Mouse (Mus musculus) midbrain, postnatal 0 days (tissue): ENCODE results near the gene Bbs10. TPM values are rescaled to one million over a fixed set of nuclear protein-coding genes. Genes with fewer than 3 reads are reported as not detected.
A peak's percentile ranks its signal among the peaks of the same experiment; 100 is the strongest.

Source experiments
- ATAC-seq: fragments of 200-750 bp; cut with Nextera tagmentation; 2 replicates; pipeline ENCODE4 v1.8.0; 2017; ENCODE audit warnings: moderate number of reproducible peaks, mild to moderate bottlenecking, moderate TSS enrichment, moderate library complexity; ENCODE audit not compliant: low FRiP score
- DNase-seq: peaks from one replicate; pipeline ENCODE4 v3.0.0-alpha.2; 2015; ENCODE audit warnings: low spot score
- H3K27ac ChIP-seq: fragments of 300-500 bp; sonication (generic); 2 replicates; pipeline ENCODE4 v1.5.1; 2014; ENCODE audit warnings: low read depth, mild to moderate bottlenecking, low read length, mixed read lengths
- H3K27me3 ChIP-seq: fragments of 300-500 bp; sonication (generic); 2 replicates; pipeline ENCODE4 v1.6.1; 2014; ENCODE audit warnings: low read length, control low read depth, mixed read lengths; ENCODE audit not compliant: insufficient read depth
- H3K36me3 ChIP-seq: fragments of 300-500 bp; sonication (generic); 2 replicates; pipeline ENCODE4 v1.6.1; 2014; ENCODE audit warnings: low read length, control low read depth, mixed read lengths; ENCODE audit not compliant: insufficient read depth
- H3K4me1 ChIP-seq: fragments of 300-500 bp; sonication (generic); 2 replicates; pipeline ENCODE4 v1.6.1; 2014; ENCODE audit warnings: mild to moderate bottlenecking, control low read depth, antibody characterized with exemption, low read length, mixed read lengths; ENCODE audit not compliant: insufficient read depth
- H3K4me2 ChIP-seq: fragments of 300-500 bp; sonication (generic); 2 replicates; pipeline ENCODE4 v1.6.1; 2014; ENCODE audit warnings: low read depth, mild to moderate bottlenecking, low read length, mixed read lengths; ENCODE audit not compliant: poor library complexity, severe bottlenecking
- H3K4me3 ChIP-seq: fragments of 300-500 bp; sonication (generic); 2 replicates; pipeline ENCODE4 v1.5.1; 2014; ENCODE audit warnings: low read depth, mild to moderate bottlenecking, low read length, moderate library complexity
- H3K9ac ChIP-seq: fragments of 300-500 bp; sonication (generic); replicated peaks from 2 replicates; pipeline ENCODE4 v1.6.1; 2014; ENCODE audit warnings: mild to moderate bottlenecking, low read length, moderate library complexity, mixed read lengths; ENCODE audit not compliant: poor library complexity, severe bottlenecking
- H3K9me3 ChIP-seq: fragments of 300-500 bp; sonication (generic); 2 replicates; pipeline ENCODE4 v1.6.1; 2016; ENCODE audit warnings: low read length, control low read depth
- CTCF ChIP-seq: IDR thresholded peaks from 2 replicates; pipeline ENCODE4 v1.5.1; 2016; ENCODE audit warnings: antibody characterized with exemption, mild to moderate bottlenecking
- WGBS: fragments of 180-500 bp; shearing (Covaris S2); extraction: QIAGEN DNeasy Blood & Tissue Kit; methylation state at CpG from one replicate; pipeline ENCODE4 v1.1.7; 2014; 5-methylcytosine and 5-hydroxymethylcytosine counted together
- polyA plus RNA-seq: library from polyadenylated mRNA; unstranded; fragments of >200 nt; fragmentation: Nextera tagmentation; extraction: Ambion mirVana; gene quantifications from 2 replicates; pipeline ENCODE4 v1.2.1, GENCODE M21; 2015
- total RNA-seq: library from RNA; depleted of rRNA; stranded (reverse); fragments of >200 nt; gene quantifications from 2 replicates; pipeline ENCODE4 v1.2.3, GENCODE M21; 2014

Gene Bbs10
- total and polyA plus RNA-seq, 2 experiments from 2014 or later = 1.5 to 6.0 TPM

GRCm38 (mm10) chr10:111258256-111258655, 40.2 kb upstream of the Bbs10 start:
- WGBS = 96% methylated on average over 3 of the region's 3 CpGs
- H3K27ac ChIP-seq = no peak overlapping the region
- H3K4me3 ChIP-seq = no peak overlapping the region
- H3K27me3 ChIP-seq = no peaks in the 10 kb centered on the region
- H3K4me2 ChIP-seq = no peak overlapping the region
- H3K4me1 ChIP-seq = no peaks in the 10 kb centered on the region
- no peaks in the 10 kb centered on the region for H3K9me3 ChIP-seq
- DNase-seq = no peak
- H3K9ac ChIP-seq = no peak overlapping the region
- no peak for ATAC-seq
- no peak for TF ChIP-seq CTCF
- no peaks in the 10 kb centered on the region; the same call in 1 of the 2 replicates for H3K36me3 ChIP-seq

DNA sequence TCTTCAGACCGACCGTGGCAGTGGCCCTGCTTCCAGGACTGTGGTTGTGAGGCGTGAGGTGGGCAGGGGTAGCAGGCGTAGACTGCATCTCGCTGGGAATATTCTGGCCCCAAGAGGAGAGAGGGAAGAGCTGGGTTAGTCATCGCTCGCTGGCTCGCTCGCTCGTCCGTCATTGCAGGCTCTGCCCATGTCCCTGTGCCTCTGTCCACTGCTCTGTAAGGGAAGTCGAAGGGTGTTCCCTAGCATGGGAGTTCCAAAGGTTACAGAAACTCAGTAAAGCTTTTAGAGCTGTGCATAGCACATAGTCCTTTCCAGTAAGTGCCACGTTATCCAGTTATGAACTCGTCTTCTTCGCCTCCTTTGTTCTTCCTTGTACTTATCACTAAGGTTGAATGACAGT, 26.8 kb upstream of the Bbs10 start:
- Histone ChIP-seq H3K9ac (no peak overlapping the region), H3K27me3 (no peaks in the 10 kb centered on the region), H3K36me3 (peaks cover 31% of the 10 kb centered on the region), H3K4me1 (no peaks in the 10 kb centered on the region), H3K4me3 (no peak overlapping the region), H3K4me2 (no peak overlapping the region), H3K27ac (no peak overlapping the region), H3K9me3 (no peaks in the 10 kb centered on the region)
- ATAC-seq (no peak), DNase-seq (no peak)
- WGBS = 91% methylated on average over 15 of the region's 15 CpGs
- no peak for TF ChIP-seq CTCF

DNA sequence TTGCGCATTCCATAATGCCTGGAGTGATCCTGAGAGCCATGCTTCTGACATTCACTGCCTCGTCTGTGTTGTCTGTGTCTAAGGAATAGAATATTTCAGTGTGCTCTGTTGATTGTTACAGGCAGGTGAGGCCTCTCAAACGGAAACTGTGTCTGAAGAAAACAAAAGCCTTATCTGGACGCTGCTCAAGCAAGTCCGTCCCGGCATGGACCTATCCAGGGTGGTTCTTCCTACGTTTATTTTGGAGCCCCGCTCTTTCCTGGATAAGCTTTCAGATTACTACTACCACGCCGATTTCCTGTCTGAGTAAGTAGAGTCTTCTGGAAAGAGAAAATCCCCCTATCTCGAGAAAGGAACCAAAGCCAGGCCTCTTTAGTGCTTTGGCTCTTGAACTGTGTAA, 25.6 kb upstream of the Bbs10 start:
- H3K36me3 ChIP-seq = peaks cover 31% of the 10 kb centered on the region

DNA sequence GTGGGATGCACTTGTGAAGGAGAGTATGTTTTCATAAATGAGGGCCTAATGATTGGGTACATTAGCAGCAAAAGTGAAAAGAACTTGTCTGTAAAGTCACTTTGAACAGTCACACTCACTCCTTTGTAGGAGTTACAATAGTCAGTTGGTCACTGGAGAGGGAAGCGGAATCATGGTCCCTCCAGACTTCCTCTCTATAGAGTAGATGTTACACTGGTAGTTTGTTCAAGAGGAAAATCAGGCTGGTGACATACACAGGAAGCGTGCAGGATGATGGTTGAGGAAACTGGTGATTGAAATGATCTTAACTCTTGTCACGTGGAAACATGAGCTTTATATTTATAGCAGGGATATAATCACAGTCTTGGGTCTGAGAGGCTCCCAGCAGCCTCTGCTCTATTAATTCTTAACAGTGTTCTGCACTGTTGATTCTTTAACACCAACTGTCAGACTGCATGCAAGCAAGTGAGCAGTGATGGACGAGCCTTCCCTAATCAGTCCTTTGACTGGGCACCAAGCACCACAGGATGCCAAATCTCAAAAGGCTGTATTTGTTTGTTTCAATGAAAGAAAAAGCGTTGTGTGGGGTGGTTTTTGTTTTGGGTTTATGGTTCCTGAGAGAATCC, 24.9 kb upstream of the Bbs10 start:
- ATAC-seq (no peak), DNase-seq (no peak)
- TF ChIP-seq CTCF = no peak
- H3K4me3 ChIP-seq = no peak overlapping the region
- H3K9me3 ChIP-seq = no peaks in the 10 kb centered on the region
- no peak overlapping the region for H3K4me2 ChIP-seq
- H3K4me1 ChIP-seq = no peaks in the 10 kb centered on the region
- H3K36me3 ChIP-seq = peaks cover 31% of the 10 kb centered on the region
- H3K27ac ChIP-seq = no peak overlapping the region
- no peak overlapping the region for H3K9ac ChIP-seq
- 26% methylated on average over 5 of the region's 5 CpGs for WGBS
- no peaks in the 10 kb centered on the region for H3K27me3 ChIP-seq

More for the DNA sequence above, 25.6 kb upstream of the Bbs10 start:
- no peak overlapping the region for H3K27ac ChIP-seq
- DNase-seq (no peak), ATAC-seq (no peak)
- H3K27me3 ChIP-seq = no peaks in the 10 kb centered on the region
- H3K4me2 ChIP-seq = no peak overlapping the region
- no peak for TF ChIP-seq CTCF
- no peak overlapping the region for H3K9ac ChIP-seq
- no peak overlapping the region for H3K4me3 ChIP-seq
- 74% methylated on average over 11 of the region's 11 CpGs for WGBS
- H3K4me1 ChIP-seq = no peaks in the 10 kb centered on the region
- no peaks in the 10 kb centered on the region for H3K9me3 ChIP-seq

GRCm38 (mm10) chr10:111275822-111276221, 22.7 kb upstream of the Bbs10 start:
- WGBS = 81% methylated on average over 2 of the region's 2 CpGs
- no peak overlapping the region for H3K4me2 ChIP-seq
- H3K4me1 ChIP-seq = no peaks in the 10 kb centered on the region
- H3K27me3 ChIP-seq = no peaks in the 10 kb centered on the region
- H3K36me3 ChIP-seq = peaks cover 31% of the 10 kb centered on the region
- no peak overlapping the region for H3K9ac ChIP-seq
- ATAC-seq (no peak), DNase-seq (no peak)
- H3K27ac ChIP-seq = no peak overlapping the region
- no peak overlapping the region for H3K4me3 ChIP-seq
- H3K9me3 ChIP-seq = no peaks in the 10 kb centered on the region
- TF ChIP-seq CTCF = no peak

DNA sequence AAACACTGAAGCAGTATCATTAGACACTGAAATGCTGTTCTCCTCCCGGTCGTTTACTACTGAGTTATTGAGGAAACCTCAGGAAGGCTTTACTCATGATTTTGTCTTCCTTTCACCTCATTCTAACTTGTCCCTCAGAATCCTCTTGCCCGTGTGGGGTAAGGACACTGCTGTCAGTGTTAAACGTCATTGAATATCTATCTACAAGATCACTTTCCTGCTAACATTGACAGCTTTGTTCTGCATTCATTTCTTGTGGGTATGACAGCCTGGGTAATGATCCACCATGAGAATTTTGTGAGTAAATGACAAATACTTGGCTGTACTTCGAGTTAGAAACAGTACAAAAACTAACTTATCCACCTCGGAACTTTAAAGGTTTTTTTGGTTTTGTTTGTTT, 848 bp upstream of the Bbs10 start:
- H3K9me3 ChIP-seq = no peaks in the 10 kb centered on the region
- WGBS = 47% methylated on average over 6 of the region's 6 CpGs
- H3K4me1 ChIP-seq = no peaks in the 10 kb centered on the region
- peak overlapping the region; percentile 66 for H3K4me2 ChIP-seq
- DNase-seq (no peak), ATAC-seq (no peak)
- peak overlapping the region; percentile 95; the same call in 1 of the 2 replicates for H3K27ac ChIP-seq
- no peaks in the 10 kb centered on the region for H3K27me3 ChIP-seq
- peaks cover 3% of the 10 kb centered on the region; the same call in 1 of the 2 replicates for H3K36me3 ChIP-seq
- TF ChIP-seq CTCF = no peak
- no peak overlapping the region for H3K9ac ChIP-seq
- H3K4me3 ChIP-seq = peak overlapping the region; percentile 61
